Mouse (Mus musculus): ENCODE results near the gene Cfap69.

GRCm38 (mm10) chr5:5536131-5536530, 127.9 kb downstream of the Cfap69 start:
- TF ChIP-seq FLI1 (IDR thresholded peaks at IDR 0.05; ENCODE audit: low read length) (no peak), GATA1 (IDR thresholded peaks at IDR 0.05; ENCODE audit: borderline replicate concordance, low read length) (no peak)
